Mouse (Mus musculus): Measurements from ENCODE around the gene Fbxo5. TPM values are rescaled to one million over a fixed set of nuclear protein-coding genes. Genes with fewer than 3 reads are reported as not detected.

Fbxo5 gene
- total and polyA plus RNA-seq, 2 experiments: 0.20 to 0.83 TPM

- Histone ChIP-seq H3K79me2 (ENCODE audit: control insufficient read depth, insufficient read depth, low read length) (peaks cover 8% of the 10 kb centered on the region; the same call in 1 of the 2 replicates), H3K27ac (replicated peaks; ENCODE audit: insufficient read depth, low read depth, low read length) (no peak overlapping the region), H3K4me1 (ENCODE audit: control insufficient read depth, insufficient read depth, low read length) (peaks cover 5% of the 10 kb centered on the region), H3K4me3 (ENCODE audit: insufficient read depth, low read depth, low read length) (no peak overlapping the region), H3K36me3 (ENCODE audit: control insufficient read depth, insufficient read depth, low read length) (peaks cover 20% of the 10 kb centered on the region), H3K27me3 (ENCODE audit: control insufficient read depth, insufficient read depth, low read length) (no peaks in the 10 kb centered on the region), H3K9ac (ENCODE audit: low read depth, low read length) (no peak overlapping the region)
- TF ChIP-seq POLR2A (IDR thresholded peaks at IDR 0.05; ENCODE audit: extremely low read depth, insufficient read depth, low read length) (no peak), CTCF (IDR thresholded peaks at IDR 0.05; ENCODE audit: low read depth, low read length) (no peak)
- 30% methylated on average over 1 of the region's 1 CpGs for WGBS
- DNase-seq (ENCODE audit: extremely low read depth, low read depth, low spot score): no peak
Observed at GRCm38 (mm10) chr10:5803739-5804138, 1.7 kb downstream of the Fbxo5 start.

- Histone ChIP-seq H3K4me1 (ENCODE audit: control insufficient read depth, insufficient read depth, low read length) (peaks cover 5% of the 10 kb centered on the region), H3K27me3 (ENCODE audit: control insufficient read depth, insufficient read depth, low read length) (no peaks in the 10 kb centered on the region), H3K27ac (replicated peaks; ENCODE audit: insufficient read depth, low read depth, low read length) (no peak overlapping the region), H3K4me3 (ENCODE audit: insufficient read depth, low read depth, low read length) (no peak overlapping the region), H3K9ac (ENCODE audit: low read depth, low read length) (no peak overlapping the region), H3K36me3 (ENCODE audit: control insufficient read depth, insufficient read depth, low read length) (peaks cover 22% of the 10 kb centered on the region), H3K79me2 (ENCODE audit: control insufficient read depth, insufficient read depth, low read length) (peaks cover 8% of the 10 kb centered on the region; the same call in 1 of the 2 replicates)
- TF ChIP-seq CTCF (IDR thresholded peaks at IDR 0.05; ENCODE audit: low read depth, low read length): no peak
- no peak for TF ChIP-seq POLR2A (IDR thresholded peaks at IDR 0.05; ENCODE audit: extremely low read depth, insufficient read depth, low read length)
- 44% methylated on average over 6 of the region's 6 CpGs for WGBS
- no peak for DNase-seq (ENCODE audit: extremely low read depth, low read depth, low spot score)
Observed at GRCm38 (mm10) chr10:5802866-5803265, 2.5 kb downstream of the Fbxo5 start.

- Histone ChIP-seq H3K27me3 (ENCODE audit: control insufficient read depth, insufficient read depth, low read length) (no peaks in the 10 kb centered on the region), H3K9ac (ENCODE audit: low read depth, low read length) (no peak overlapping the region), H3K27ac (replicated peaks; ENCODE audit: insufficient read depth, low read depth, low read length) (no peak overlapping the region), H3K79me2 (ENCODE audit: control insufficient read depth, insufficient read depth, low read length) (peaks cover 8% of the 10 kb centered on the region; the same call in 1 of the 2 replicates), H3K36me3 (ENCODE audit: control insufficient read depth, insufficient read depth, low read length) (peaks cover 22% of the 10 kb centered on the region), H3K4me1 (ENCODE audit: control insufficient read depth, insufficient read depth, low read length) (peaks cover 3% of the 10 kb centered on the region), H3K4me3 (ENCODE audit: insufficient read depth, low read depth, low read length) (no peak overlapping the region)
- 100% methylated on average over 1 of the region's 1 CpGs for WGBS
- TF ChIP-seq POLR2A (IDR thresholded peaks at IDR 0.05; ENCODE audit: extremely low read depth, insufficient read depth, low read length) (no peak), CTCF (IDR thresholded peaks at IDR 0.05; ENCODE audit: low read depth, low read length) (0 out of 2 replicates have a peak, but pooled peaks have one; percentile 11)
- peak; percentile 19 for DNase-seq (ENCODE audit: extremely low read depth, low read depth, low spot score)
Observed at GRCm38 (mm10) chr10:5800490-5800889, 4.9 kb downstream of the Fbxo5 start.

GRCm38 (mm10) chr10:5798069-5798468, 7.3 kb downstream of the Fbxo5 start:
- Histone ChIP-seq H3K79me2 (ENCODE audit: control insufficient read depth, insufficient read depth, low read length) (no peaks in the 10 kb centered on the region), H3K9ac (ENCODE audit: low read depth, low read length) (no peak overlapping the region), H3K4me1 (ENCODE audit: control insufficient read depth, insufficient read depth, low read length) (no peaks in the 10 kb centered on the region), H3K36me3 (ENCODE audit: control insufficient read depth, insufficient read depth, low read length) (peaks cover 22% of the 10 kb centered on the region), H3K27me3 (ENCODE audit: control insufficient read depth, insufficient read depth, low read length) (no peaks in the 10 kb centered on the region), H3K4me3 (ENCODE audit: insufficient read depth, low read depth, low read length) (no peak overlapping the region), H3K27ac (replicated peaks; ENCODE audit: insufficient read depth, low read depth, low read length) (no peak overlapping the region)
- no peak for TF ChIP-seq CTCF (IDR thresholded peaks at IDR 0.05; ENCODE audit: low read depth, low read length)
- no peak for DNase-seq (ENCODE audit: extremely low read depth, low read depth, low spot score)
- WGBS: 84% methylated on average over 4 of the region's 4 CpGs

GRCm38 (mm10) chr10:5790657-5791056, 14.7 kb downstream of the Fbxo5 start:
- no peaks in the 10 kb centered on the region for H3K36me3 ChIP-seq (ENCODE audit: control insufficient read depth, insufficient read depth, low read length)
- TF ChIP-seq CTCF (IDR thresholded peaks at IDR 0.05; ENCODE audit: low read depth, low read length): peak; percentile 52
- no peak for TF ChIP-seq POLR2A (IDR thresholded peaks at IDR 0.05; ENCODE audit: extremely low read depth, insufficient read depth, low read length)
- peak; percentile 8 for DNase-seq (ENCODE audit: extremely low read depth, low read depth, low spot score)
- H3K4me3 ChIP-seq (ENCODE audit: insufficient read depth, low read depth, low read length): no peak overlapping the region
- no peak overlapping the region for H3K9ac ChIP-seq (ENCODE audit: low read depth, low read length)
- 37% methylated on average over 12 of the region's 12 CpGs for WGBS
- H3K27ac ChIP-seq (replicated peaks; ENCODE audit: insufficient read depth, low read depth, low read length): no peak overlapping the region
- H3K27me3 ChIP-seq (ENCODE audit: control insufficient read depth, insufficient read depth, low read length): peaks cover 3% of the 10 kb centered on the region; the same call in 1 of the 2 replicates
- no peaks in the 10 kb centered on the region for H3K4me1 ChIP-seq (ENCODE audit: control insufficient read depth, insufficient read depth, low read length)
- H3K79me2 ChIP-seq (ENCODE audit: control insufficient read depth, insufficient read depth, low read length): no peaks in the 10 kb centered on the region

- TF ChIP-seq CTCF (IDR thresholded peaks at IDR 0.05; ENCODE audit: low read depth, low read length) (peak; percentile 47; the same call in 1 of the 2 replicates), POLR2A (IDR thresholded peaks at IDR 0.05; ENCODE audit: extremely low read depth, insufficient read depth, low read length) (no peak)
- 22% methylated on average over 4 of the region's 4 CpGs for WGBS
- H3K4me1 ChIP-seq (ENCODE audit: control insufficient read depth, insufficient read depth, low read length): no peaks in the 10 kb centered on the region
- DNase-seq (ENCODE audit: extremely low read depth, low read depth, low spot score): no peak
- peaks cover 3% of the 10 kb centered on the region; the same call in 1 of the 2 replicates for H3K27me3 ChIP-seq (ENCODE audit: control insufficient read depth, insufficient read depth, low read length)
- no peaks in the 10 kb centered on the region for H3K36me3 ChIP-seq (ENCODE audit: control insufficient read depth, insufficient read depth, low read length)
- no peaks in the 10 kb centered on the region for H3K79me2 ChIP-seq (ENCODE audit: control insufficient read depth, insufficient read depth, low read length)
- no peak overlapping the region for H3K27ac ChIP-seq (replicated peaks; ENCODE audit: insufficient read depth, low read depth, low read length)
- H3K4me3 ChIP-seq (ENCODE audit: insufficient read depth, low read depth, low read length): no peak overlapping the region
- H3K9ac ChIP-seq (ENCODE audit: low read depth, low read length): no peak overlapping the region
Observed at GRCm38 (mm10) chr10:5786923-5787322, 18.5 kb downstream of the Fbxo5 start.

Other genes with a start within 250 kb of the Fbxo5 start
- gene Myct1, start 211.8 kb downstream of the Fbxo5 start, total RNA-seq (2014; rRNA removed): 2.5 and 2.8 TPM in 2 replicates
- gene Myct1, start 211.8 kb downstream of the Fbxo5 start, polyA plus RNA-seq (2012; rRNA removed): 0.51 and 1.1 TPM in 2 replicates
- gene Vip, start 166.4 kb downstream of the Fbxo5 start, total RNA-seq (2014; rRNA removed): 0.07 TPM in 1 of 2 replicates, not detected in the other
- not detected in 2 replicates for gene Vip, start 166.4 kb downstream of the Fbxo5 start, polyA plus RNA-seq (2012; rRNA removed)
- 5.0 and 7.2 TPM in 2 replicates for gene Mtrf1l, start 18.3 kb upstream of the Fbxo5 start, total RNA-seq (2014; rRNA removed)
- gene Mtrf1l, start 18.3 kb upstream of the Fbxo5 start, polyA plus RNA-seq (2012; rRNA removed): 0.78 and 0.98 TPM in 2 replicates
- gene Rgs17, start 116.8 kb upstream of the Fbxo5 start, total RNA-seq (2014; rRNA removed): under 0.01 and 0.09 TPM in 2 replicates
- gene Rgs17, start 116.8 kb upstream of the Fbxo5 start, polyA plus RNA-seq (2012; rRNA removed): not detected in 2 replicates